Mouse (Mus musculus): Measurements from ENCODE around the gene Wwc2.
"Not testable (repeated sequence)": the region's sequence is repeated elsewhere in the genome, so short reads cannot be mapped to it uniquely, and the experiment has no call there.

Wwc2 gene

DNA sequence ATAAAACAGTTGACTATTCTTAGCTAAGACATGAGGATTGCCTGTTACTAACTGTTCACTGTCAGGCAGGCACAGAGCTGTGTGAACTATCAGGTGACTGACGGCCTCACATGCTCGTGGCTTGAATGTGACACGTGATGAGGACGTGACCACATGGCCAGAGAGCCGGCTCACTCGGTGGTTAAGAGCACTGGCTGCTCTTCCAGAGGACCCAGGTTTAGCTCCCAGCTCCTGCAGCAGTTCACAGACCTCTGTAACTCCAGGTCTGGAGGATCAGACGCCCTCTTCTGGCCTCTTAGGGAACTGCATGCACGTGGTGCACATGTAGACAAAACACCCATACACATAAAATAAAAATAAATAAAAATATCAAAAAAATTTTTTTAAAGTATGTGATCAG lies 140.9 kb downstream of the Wwc2 start:
- DNase-seq (ENCODE audit: low read depth) = no peak

DNA sequence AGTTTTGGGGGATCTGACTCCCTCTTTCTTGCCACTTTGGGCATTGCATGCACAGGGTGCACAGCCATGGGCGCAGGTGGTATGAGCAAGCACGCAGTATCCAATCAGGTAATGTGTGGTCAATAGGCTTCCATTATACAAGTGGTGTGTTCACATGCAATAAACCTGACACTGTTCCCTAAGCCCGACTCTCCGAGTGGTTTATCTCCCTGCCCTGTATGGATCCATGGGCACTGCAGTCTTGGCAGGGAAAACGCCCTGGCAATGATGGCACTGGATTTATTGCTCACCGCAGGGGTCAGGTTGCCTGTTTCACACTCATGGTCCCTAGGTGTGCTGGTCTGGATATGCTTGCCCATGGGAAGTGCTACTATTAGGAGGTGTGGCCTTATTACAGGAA lies 142.8 kb downstream of the Wwc2 start:
- DNase-seq (ENCODE audit: low read depth) = no peak

- no peak for DNase-seq (ENCODE audit: low read depth)
Measured at GRCm38 (mm10) chr8:47847161-47847560, 143.6 kb downstream of the Wwc2 start.

DNA sequence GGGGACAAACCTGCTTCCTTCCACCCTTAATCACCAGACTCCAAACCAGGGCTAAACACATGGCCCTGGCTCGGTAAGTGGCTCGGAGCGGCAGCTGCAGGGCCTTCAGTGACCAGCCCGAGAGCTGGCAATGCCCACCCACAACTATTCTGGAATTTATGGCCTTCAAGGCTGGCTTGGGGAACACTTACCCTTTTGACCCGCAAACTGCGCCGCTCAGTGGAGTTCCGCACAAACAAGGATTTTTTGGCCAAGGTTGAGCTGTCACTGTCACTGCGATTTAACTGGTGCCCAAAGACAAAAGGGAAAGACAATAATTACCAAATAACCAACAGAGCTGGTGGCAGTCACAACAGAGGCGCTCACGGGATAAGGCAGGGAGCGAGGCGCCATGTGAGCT lies 144.8 kb downstream of the Wwc2 start:
- no peak for DNase-seq (ENCODE audit: low read depth)

- DNase-seq (ENCODE audit: low read depth) = no peak
Measured at GRCm38 (mm10) chr8:47843651-47844050, 147.1 kb downstream of the Wwc2 start.

- no peak for DNase-seq (ENCODE audit: low read depth)
Measured at GRCm38 (mm10) chr8:47843063-47843462, 147.7 kb downstream of the Wwc2 start.

DNA sequence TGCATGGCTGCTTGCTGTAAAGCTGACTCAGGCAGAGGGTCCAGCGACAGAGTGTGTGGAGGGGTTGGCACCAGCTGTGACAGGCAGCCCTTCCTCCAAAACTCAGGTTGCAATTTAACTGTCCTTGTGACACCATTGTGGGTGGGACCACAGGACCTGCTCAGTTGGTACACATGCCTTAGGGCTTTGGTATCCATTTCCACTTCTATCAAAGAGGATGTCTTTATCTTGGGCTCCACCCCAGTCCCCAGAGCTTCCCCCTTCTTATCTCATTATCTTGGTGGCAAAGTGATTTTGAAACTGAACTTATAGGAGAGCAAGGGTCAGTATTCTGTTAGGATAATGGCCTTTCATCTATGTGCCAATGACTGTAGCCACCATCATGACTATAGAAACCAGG lies 156.8 kb downstream of the Wwc2 start:
- DNase-seq (ENCODE audit: low read depth) = no peak

- DNase-seq (ENCODE audit: low read depth) = no peak
Measured at GRCm38 (mm10) chr8:47832616-47833015, 158.1 kb downstream of the Wwc2 start.

DNA sequence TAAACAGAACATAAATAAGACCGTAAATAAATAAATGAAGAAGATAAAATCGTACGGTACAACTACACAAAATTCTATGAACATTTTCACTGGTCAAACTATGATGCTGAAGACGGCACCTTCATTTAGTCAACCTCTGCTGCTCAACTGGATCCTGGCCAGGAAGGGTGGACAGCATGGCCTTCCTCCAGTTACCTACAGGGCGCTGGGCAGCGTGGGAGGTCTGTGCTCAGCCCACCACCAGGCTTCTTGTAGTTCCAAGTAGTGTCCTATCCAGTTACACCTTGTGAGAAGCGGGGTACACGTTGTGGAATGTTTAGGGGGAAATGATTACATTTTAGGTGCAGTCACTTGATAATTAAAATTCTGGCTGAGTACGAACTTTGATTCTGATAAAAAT lies 163.8 kb downstream of the Wwc2 start:
- DNase-seq (ENCODE audit: low read depth) = no peak

- no peak for DNase-seq (ENCODE audit: low read depth)
Measured at GRCm38 (mm10) chr8:47825596-47825995, 165.1 kb downstream of the Wwc2 start.

GRCm38 (mm10) chr8:47824182-47824581 lies 166.5 kb downstream of the Wwc2 start, which contains the start of gene Cldn22:
Gene Cldn22, plus strand, starts transcription at chr8:47824482.
- DNase-seq (ENCODE audit: low read depth) = no peak

- peak; percentile 46 for DNase-seq (ENCODE audit: low read depth)
Measured at GRCm38 (mm10) chr8:47823777-47824176, 166.9 kb downstream of the Wwc2 start.

DNA sequence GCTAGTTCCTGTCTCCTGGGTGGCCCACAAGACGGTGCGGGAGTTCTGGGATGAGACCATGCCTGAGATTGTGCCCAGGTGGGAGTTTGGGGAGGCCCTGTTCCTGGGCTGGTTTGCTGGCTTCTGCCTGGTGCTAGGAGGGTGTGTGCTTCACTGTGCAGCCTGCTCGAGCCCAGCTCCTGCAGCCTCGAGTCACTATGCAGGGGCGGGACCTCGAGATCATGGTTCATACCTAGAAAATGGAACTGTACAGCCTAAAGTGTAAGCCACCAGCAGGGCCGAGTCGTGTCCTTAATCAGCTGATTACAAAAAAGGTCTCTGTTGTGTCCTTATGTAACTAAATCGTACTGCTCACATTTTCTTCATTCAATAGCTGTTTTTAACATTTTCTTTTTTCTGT lies 168.2 kb downstream of the Wwc2 start:
- DNase-seq (ENCODE audit: low read depth) = not testable (repeated sequence)

GRCm38 (mm10) chr8:47821843-47822242 lies 168.9 kb downstream of the Wwc2 start, which contains the start of gene Cldn24:
Gene Cldn24, plus strand, starts transcription at chr8:47822143.
- DNase-seq (ENCODE audit: low read depth) = no peak

GRCm38 (mm10) chr8:47820914-47821772 lies 169.6 kb downstream of the Wwc2 start:
- DNase-seq (ENCODE audit: low read depth) = no peak

GRCm38 (mm10) chr8:47819034-47819433 lies 171.7 kb downstream of the Wwc2 start:
- no peak for DNase-seq (ENCODE audit: low read depth)

DNA sequence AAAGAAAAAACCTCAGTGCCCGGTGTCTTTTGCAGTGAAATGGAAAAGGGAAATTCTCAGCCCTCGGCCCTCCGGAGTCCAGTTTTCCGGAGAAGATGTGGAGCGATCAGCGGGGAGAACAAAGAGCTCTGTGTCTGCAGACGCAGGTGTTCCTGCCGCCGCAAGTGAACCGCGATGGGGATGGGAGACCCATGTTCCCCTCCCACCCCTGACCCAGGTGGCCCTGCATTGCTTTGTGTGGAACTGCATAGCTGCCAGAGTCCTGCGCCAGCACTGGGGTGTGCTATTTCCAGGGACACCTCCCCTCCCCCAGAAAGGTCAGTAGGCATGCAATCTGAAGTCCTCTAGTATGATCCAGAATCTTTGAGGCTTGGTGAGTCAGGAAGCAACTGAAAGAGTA lies 179.5 kb downstream of the Wwc2 start:
- DNase-seq (ENCODE audit: low read depth) = no peak

DNA sequence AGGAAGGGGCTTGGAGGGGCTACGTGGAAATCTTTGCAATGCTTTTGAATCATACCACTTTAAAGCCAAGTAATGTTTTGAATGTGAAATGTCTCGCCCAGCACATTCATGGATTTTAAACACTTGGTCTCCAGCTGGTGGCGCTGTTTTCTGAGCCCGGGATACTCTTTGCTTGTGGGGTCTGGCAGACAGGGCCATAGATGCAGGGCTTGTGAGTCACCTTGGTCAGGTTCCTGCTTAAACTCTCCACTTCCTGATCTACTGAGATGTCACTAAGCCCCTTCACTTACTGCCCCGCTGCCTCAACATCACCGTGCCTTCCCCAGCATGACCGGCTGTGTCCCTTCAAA lies 180.1 kb downstream of the Wwc2 start:
- DNase-seq (ENCODE audit: low read depth) = no peak

- no peak for DNase-seq (ENCODE audit: low read depth)
Measured at GRCm38 (mm10) chr8:47809970-47810665, 180.6 kb downstream of the Wwc2 start.

GRCm38 (mm10) chr8:47804262-47804661 lies 186.5 kb downstream of the Wwc2 start:
- no peak for DNase-seq (ENCODE audit: low read depth)

DNA sequence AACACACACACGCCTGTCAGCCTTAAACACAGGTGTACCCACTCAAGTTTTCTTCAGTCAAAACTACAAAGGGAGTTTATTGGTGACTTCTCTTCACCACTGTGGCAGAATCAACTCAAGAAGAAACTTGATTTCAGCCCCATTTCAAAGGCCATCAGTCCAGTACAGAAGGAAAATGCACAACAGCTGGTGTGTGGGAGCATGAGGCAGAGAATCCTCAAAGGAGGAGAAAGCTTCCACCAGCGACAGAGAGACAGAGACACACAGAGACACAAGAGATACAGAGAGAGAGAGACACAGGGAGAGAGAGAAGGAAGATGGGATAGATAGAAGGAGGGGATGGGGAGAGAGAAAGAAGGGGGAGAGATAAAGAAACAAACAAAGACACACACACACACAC lies 188.4 kb downstream of the Wwc2 start:
- DNase-seq (ENCODE audit: low read depth) = no peak

DNA sequence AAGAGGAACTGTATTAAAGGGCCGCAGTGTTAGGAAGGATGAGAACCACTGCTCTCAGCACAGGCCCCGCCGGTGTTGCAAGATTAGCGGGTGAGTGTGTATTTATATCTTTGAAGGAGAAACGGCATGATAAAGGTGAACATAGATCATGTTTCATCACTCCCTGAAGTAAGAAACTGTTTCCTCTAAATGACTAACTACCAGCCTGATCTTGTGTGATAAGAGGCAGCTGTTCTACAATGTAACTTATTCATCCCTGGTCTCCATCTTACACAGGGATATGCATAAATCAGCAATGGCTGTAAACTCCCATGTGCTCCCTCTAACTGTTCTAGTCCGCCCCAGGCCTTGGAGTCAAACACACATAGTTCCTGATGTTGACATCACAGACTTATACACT lies 191.3 kb downstream of the Wwc2 start:
- no peak for DNase-seq (ENCODE audit: low read depth)

DNA sequence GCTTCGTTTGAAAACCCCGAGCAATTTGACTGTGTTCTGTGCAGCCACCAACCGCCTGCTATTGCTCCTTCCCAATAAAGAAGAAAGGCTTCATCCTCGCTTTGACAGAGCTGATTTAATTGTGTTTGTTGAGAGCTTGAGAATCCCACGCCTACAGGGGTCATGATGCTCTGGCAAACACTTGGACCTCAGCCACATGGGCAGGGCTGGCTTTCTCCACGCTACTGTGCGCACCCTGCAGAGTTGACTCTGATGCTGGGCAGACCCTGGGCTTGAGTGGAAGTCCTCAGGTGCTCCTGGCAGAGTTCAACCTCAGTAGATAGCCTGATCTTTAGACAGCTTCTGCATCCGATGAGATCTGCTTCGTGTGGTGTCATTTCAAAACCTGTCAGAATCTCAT lies 198.7 kb downstream of the Wwc2 start:
- no peak for DNase-seq (ENCODE audit: low read depth)

DNA sequence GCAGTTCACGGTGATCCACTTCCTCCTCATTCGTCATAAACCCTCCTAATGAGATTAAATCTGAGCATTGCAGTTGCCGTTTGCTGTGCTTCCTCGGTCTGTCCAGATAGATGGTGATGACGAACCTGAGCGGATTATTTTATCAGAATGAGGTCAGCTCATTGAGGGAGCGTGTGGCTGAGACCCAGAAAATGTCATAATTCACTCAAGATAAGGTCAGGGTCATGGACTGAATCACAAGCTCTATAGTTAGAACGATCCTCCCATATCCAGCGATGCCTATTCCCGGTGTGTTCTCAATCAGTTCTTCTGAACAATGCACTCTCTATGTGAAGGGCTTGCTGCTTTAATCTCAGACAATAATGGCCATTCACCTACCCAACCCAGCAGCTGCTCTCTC lies 203.0 kb downstream of the Wwc2 start:
- no peak for DNase-seq (ENCODE audit: low read depth)

Measured in fibroblast of lung, adult 2 months (primary cell).